Mouse (Mus musculus) kidney, embryonic 16.5 days (tissue): ENCODE measurements around the gene Sh3glb2. TPM values are rescaled to one million over a fixed set of nuclear protein-coding genes. Genes with fewer than 3 reads are reported as not detected.

Experiments used
- ATAC-seq: fragments of 200-750 bp; cut with Nextera tagmentation; 2 replicates; pipeline ENCODE4 v1.8.0; 2017; ENCODE audit warnings: moderate TSS enrichment; ENCODE audit not compliant: low FRiP score, low TSS enrichment
- H3K27ac ChIP-seq: fragments of 300-500 bp; sonication (generic); 2 replicates; pipeline ENCODE4 v1.5.1; 2014; ENCODE audit warnings: low read length
- H3K27me3 ChIP-seq: fragments of 300-500 bp; sonication (generic); 2 replicates; pipeline ENCODE4 v1.6.1; 2014; ENCODE audit warnings: low read length, control low read depth, mixed read lengths; ENCODE audit not compliant: insufficient read depth
- H3K36me3 ChIP-seq: fragments of 300-500 bp; sonication (generic); 2 replicates; pipeline ENCODE4 v1.6.1; 2014; ENCODE audit warnings: low read length, control low read depth, mixed read lengths; ENCODE audit not compliant: insufficient read depth
- H3K4me1 ChIP-seq: fragments of 300-500 bp; sonication (generic); 2 replicates; pipeline ENCODE4 v1.6.1; 2014; ENCODE audit warnings: low read length, control low read depth, mixed read lengths; ENCODE audit not compliant: insufficient read depth
- H3K4me2 ChIP-seq: fragments of 300-500 bp; sonication (generic); replicated peaks from 2 replicates; pipeline ENCODE4 v1.6.1; 2014; ENCODE audit warnings: low read depth, low read length
- H3K4me3 ChIP-seq: fragments of 300-500 bp; sonication (generic); 2 replicates; pipeline ENCODE4 v1.5.1; 2014; ENCODE audit warnings: mild to moderate bottlenecking, low read length
- H3K9ac ChIP-seq: fragments of 300-500 bp; sonication (generic); replicated peaks from 2 replicates; pipeline ENCODE4 v1.6.1; 2014; ENCODE audit warnings: low read length
- H3K9me3 ChIP-seq: fragments of 300-500 bp; sonication (generic); 2 replicates; pipeline ENCODE4 v1.6.1; 2016; ENCODE audit warnings: low read length, control low read depth
- WGBS: fragments of 180-500 bp; shearing (Covaris S2); extraction: QIAGEN DNeasy Blood & Tissue Kit; methylation state at CpG from one replicate; pipeline ENCODE4 v1.1.7; 2014; 5-methylcytosine and 5-hydroxymethylcytosine counted together
- polyA plus RNA-seq: library from polyadenylated mRNA; unstranded; fragments of >200 nt; fragmentation: Nextera tagmentation; extraction: Ambion mirVana; gene quantifications from 2 replicates; pipeline ENCODE4 v1.2.1, GENCODE M21; 2015

Sh3glb2 gene
- polyA plus RNA-seq: 100 and 102 TPM in 2 replicates

- H3K36me3 ChIP-seq: 0 out of 2 replicates have a peak, but pooled peaks cover 5% of the 10 kb centered on the region
- peak within 1 kb of the TSS; percentile 62 for H3K4me3 ChIP-seq
- no peaks in the 10 kb centered on the region for H3K27me3 ChIP-seq
- H3K9ac ChIP-seq: peak within 1 kb of the TSS; percentile 71
- ATAC-seq: peak; percentile 69
- WGBS: 1% methylated on average over 60 of the region's 73 CpGs
- peaks cover 21% of the 10 kb centered on the region for H3K4me1 ChIP-seq
- no peaks in the 10 kb centered on the region for H3K9me3 ChIP-seq
- H3K27ac ChIP-seq: peak within 1 kb of the TSS; percentile 57
- H3K4me2 ChIP-seq: peak within 1 kb of the TSS; percentile 88
Measured at GRCm38 (mm10) chr2:30358533-30359531, at the start of gene Sh3glb2. Sh3glb2 (minus strand) TSS chr2:30359337.

- Histone ChIP-seq H3K9ac (no peak overlapping the region), H3K27ac (no peak overlapping the region), H3K4me1 (no peaks in the 10 kb centered on the region), H3K4me3 (no peak overlapping the region), H3K36me3 (peaks cover 29% of the 10 kb centered on the region), H3K9me3 (no peaks in the 10 kb centered on the region), H3K4me2 (no peak overlapping the region), H3K27me3 (no peaks in the 10 kb centered on the region)
- 84% methylated on average over 8 of the region's 8 CpGs for WGBS
- ATAC-seq: no peak
Measured at GRCm38 (mm10) chr2:30408452-30409100, 49.4 kb upstream of the Sh3glb2 start.

- Histone ChIP-seq H3K4me1 (no peaks in the 10 kb centered on the region), H3K36me3 (peaks cover 29% of the 10 kb centered on the region), H3K27me3 (no peaks in the 10 kb centered on the region), H3K27ac (no peak overlapping the region), H3K4me3 (no peak overlapping the region), H3K9ac (no peak overlapping the region), H3K9me3 (no peaks in the 10 kb centered on the region), H3K4me2 (no peak overlapping the region)
- ATAC-seq: no peak
- 90% methylated on average over 10 of the region's 10 CpGs for WGBS
Measured at GRCm38 (mm10) chr2:30407778-30408177, 48.6 kb upstream of the Sh3glb2 start.

- no peak; the same call in 1 of the 2 replicates for ATAC-seq
- no peak overlapping the region for H3K27ac ChIP-seq
- no peaks in the 10 kb centered on the region for H3K4me1 ChIP-seq
- no peaks in the 10 kb centered on the region for H3K27me3 ChIP-seq
- H3K4me3 ChIP-seq: no peak overlapping the region
- peaks cover 34% of the 10 kb centered on the region for H3K36me3 ChIP-seq
- H3K9me3 ChIP-seq: no peaks in the 10 kb centered on the region
- no peak overlapping the region for H3K9ac ChIP-seq
- WGBS: 82% methylated on average over 2 of the region's 2 CpGs
- no peak overlapping the region for H3K4me2 ChIP-seq
Measured at GRCm38 (mm10) chr2:30407221-30407620, 48.1 kb upstream of the Sh3glb2 start.

- H3K4me1 ChIP-seq: no peaks in the 10 kb centered on the region
- peaks cover 50% of the 10 kb centered on the region for H3K36me3 ChIP-seq
- H3K9ac ChIP-seq: no peak overlapping the region
- H3K4me2 ChIP-seq: no peak overlapping the region
- no peak overlapping the region for H3K27ac ChIP-seq
- ATAC-seq: no peak
- H3K4me3 ChIP-seq: no peak overlapping the region
- WGBS: 96% methylated on average over 1 of the region's 1 CpGs
- no peaks in the 10 kb centered on the region for H3K27me3 ChIP-seq
- H3K9me3 ChIP-seq: no peaks in the 10 kb centered on the region
Measured at GRCm38 (mm10) chr2:30403870-30404269, 44.7 kb upstream of the Sh3glb2 start.

GRCm38 (mm10) chr2:30402843-30403242, 43.7 kb upstream of the Sh3glb2 start:
- no peaks in the 10 kb centered on the region for H3K4me1 ChIP-seq
- no peak overlapping the region for H3K27ac ChIP-seq
- no peaks in the 10 kb centered on the region for H3K9me3 ChIP-seq
- H3K4me3 ChIP-seq: no peak overlapping the region
- no peak for ATAC-seq
- no peak overlapping the region for H3K9ac ChIP-seq
- H3K27me3 ChIP-seq: no peaks in the 10 kb centered on the region
- 57% methylated on average over 2 of the region's 2 CpGs for WGBS
- H3K36me3 ChIP-seq: peaks cover 44% of the 10 kb centered on the region
- H3K4me2 ChIP-seq: no peak overlapping the region

GRCm38 (mm10) chr2:30402351-30402826, 43.3 kb upstream of the Sh3glb2 start:
- no peak overlapping the region for H3K4me2 ChIP-seq
- no peak overlapping the region for H3K9ac ChIP-seq
- no peak overlapping the region for H3K27ac ChIP-seq
- H3K27me3 ChIP-seq: no peaks in the 10 kb centered on the region
- peaks cover 42% of the 10 kb centered on the region for H3K36me3 ChIP-seq
- no peaks in the 10 kb centered on the region for H3K9me3 ChIP-seq
- ATAC-seq: no peak
- WGBS: 84% methylated on average over 9 of the region's 9 CpGs
- H3K4me1 ChIP-seq: no peaks in the 10 kb centered on the region
- no peak overlapping the region for H3K4me3 ChIP-seq

GRCm38 (mm10) chr2:30401581-30401980, 42.4 kb upstream of the Sh3glb2 start:
- Histone ChIP-seq H3K27me3 (no peaks in the 10 kb centered on the region), H3K9me3 (no peaks in the 10 kb centered on the region), H3K4me2 (no peak overlapping the region), H3K4me3 (no peak overlapping the region), H3K9ac (no peak overlapping the region), H3K36me3 (peaks cover 48% of the 10 kb centered on the region), H3K4me1 (no peaks in the 10 kb centered on the region), H3K27ac (no peak overlapping the region)
- 90% methylated on average over 1 of the region's 1 CpGs for WGBS
- ATAC-seq: no peak

- no peak overlapping the region for H3K27ac ChIP-seq
Measured at GRCm38 (mm10) chr2:30399191-30400171, 40.3 kb upstream of the Sh3glb2 start.

More at GRCm38 (mm10) chr2:30399191-30400171, 40.3 kb upstream of the Sh3glb2 start:
- Histone ChIP-seq H3K4me1 (no peaks in the 10 kb centered on the region), H3K4me2 (no peak overlapping the region), H3K9ac (no peak overlapping the region; the same call in 1 of the 2 replicates), H3K4me3 (no peak overlapping the region), H3K36me3 (peaks cover 34% of the 10 kb centered on the region), H3K27me3 (no peaks in the 10 kb centered on the region), H3K9me3 (no peaks in the 10 kb centered on the region)
- 57% methylated on average over 20 of the region's 20 CpGs for WGBS
- ATAC-seq: no peak
